Mouse (Mus musculus) B cell, adult 67 days (primary cell): ENCODE data around the gene Styk1. TPM values are rescaled to one million over a fixed set of nuclear protein-coding genes. Genes with fewer than 3 reads are reported as not detected.

ENCODE experiments used
- total RNA-seq, 2 experiments: library from RNA; stranded (reverse); gene quantifications; 4 replicates each; pipeline ENCODE4 v1.2.4; 2023

Styk1 gene
- under 1 TPM in 1 of 2 experiments, not detected in 1; 0.26 TPM for total RNA-seq

GRCm38 (mm10) chr6:131353352-131353919, at the start of gene Styk1:
Styk1 (minus strand) TSS chr6:131353597.

GRCm38 (mm10) chr6:131388040-131389021, 34.9 kb upstream of the Styk1 start, which contains the start of gene Ybx3:
Ybx3 (minus strand) TSS chr6:131388476.

GRCm38 (mm10) chr6:131292991-131293788, 60.2 kb downstream of the Styk1 start, which contains the start of gene Magohb:
Magohb (minus strand) TSS chr6:131293244.

Other genes starting within 250 kb of the Styk1 start
- under 1 TPM in 1 of 2 experiments, not detected in 1; 0.41 TPM for gene Klra2, start 106.2 kb downstream of the Styk1 start, total RNA-seq
- 10 to 100 TPM; 11.3 to 15.9 TPM for gene Magohb, start 60.4 kb downstream of the Styk1 start, total RNA-seq
- 10 to 100 TPM; 73.4 to 80.4 TPM for gene Ybx3, start 34.9 kb upstream of the Styk1 start, total RNA-seq
- not detected for gene 5430401F13Rik, start 132.8 kb upstream of the Styk1 start, total RNA-seq
- gene Gm6619, start 132.8 kb upstream of the Styk1 start, total RNA-seq, result not detected